ENCODE assay signal across 9 mouse cellular contexts in the genomic region with DNA sequence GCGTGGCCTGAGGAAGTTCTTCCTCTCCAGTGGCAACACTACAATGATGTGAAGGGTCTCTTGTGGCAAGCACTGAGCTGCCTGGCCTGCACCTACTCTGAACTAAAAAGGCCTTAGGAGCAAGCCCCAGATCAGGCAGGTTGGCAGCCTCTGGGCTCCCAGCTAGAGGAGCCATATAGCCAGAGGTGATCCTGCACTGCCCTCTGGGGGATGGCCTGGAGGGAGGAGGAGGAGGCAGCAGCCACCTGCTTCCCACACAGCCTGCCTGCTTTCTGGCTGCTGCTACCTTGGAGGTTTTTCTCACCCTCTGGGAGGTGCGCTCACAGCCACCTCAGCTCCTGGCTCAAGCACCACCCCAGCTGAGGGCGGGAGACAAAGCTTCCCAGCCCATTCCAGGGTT. TPM values are rescaled to one million over a fixed set of nuclear protein-coding genes. Genes with fewer than 3 reads are reported as not detected.
A peak's percentile ranks its signal among the peaks of the same experiment; 100 is the strongest.
DNase-seq lines count a peak whose midpoint lies in the region; ATAC-seq lines count a peak whose summit lies in the region.
"Had no signal": no experiment of that assay in that cellular context is flagged by ENCODE, and none has a peak within 500 bp of the region (broad histone marks: within the 10 kb centered on the region; RNA-seq: fewer than 3 reads in every experiment).

No protein-coding gene starts in this region.

- H3K36me3 ChIP-seq in limb, embryonic 15.5 days, result no peaks in the 10 kb centered on the region
- no peaks in the 10 kb centered on the region for H3K36me3 ChIP-seq in limb, embryonic 10.5 days

- no peak overlapping the region for H3K4me2 ChIP-seq in limb, embryonic 15.5 days

- WGBS in limb, embryonic 15.5 days, result 34% methylated on average over 3 of the region's 3 CpGs
- WGBS in limb, embryonic 10.5 days, result 34% methylated on average over 3 of the region's 3 CpGs

- H3K27me3 ChIP-seq in limb, embryonic 15.5 days, result no peaks in the 10 kb centered on the region
- H3K27me3 ChIP-seq in limb, embryonic 10.5 days (ENCODE audit: low read depth, poor library complexity, severe bottlenecking), result peaks cover 44% of the 10 kb centered on the region

- no peaks in the 10 kb centered on the region for H3K9me3 ChIP-seq in limb, embryonic 15.5 days
- no peaks in the 10 kb centered on the region for H3K9me3 ChIP-seq in limb, embryonic 10.5 days (replicated peaks)

- peak overlapping the region; percentile 57 for H3K27ac ChIP-seq in limb, embryonic 15.5 days
- no peak overlapping the region for H3K27ac ChIP-seq in limb, embryonic 10.5 days

- intact Hi-C loops in heart, postnatal 14 days (cut with DNase I), result loop anchor here (1.0 kb wide), 1 partner anchor 166 kb away; no protein-coding TSS in a partner anchor
- intact Hi-C loops in left cerebral cortex, postnatal 25 days (cut with DNase I), result no loop called here

- DNase-seq in limb, embryonic 10.5 days (ENCODE audit: low spot score), result no peak
- DNase-seq in cerebellum, adult 8-10 months, result peak; percentile 25
- DNase-seq in heart, postnatal 14 days, result peak; percentile 22 to 42
- DNase-seq in lung, postnatal 25 days (ENCODE audit: low spot score), result peak; percentile 65
- DNase-seq in frontal cortex, adult 2 months (ENCODE audit: extremely low spot score in 1 of 2, low spot score in 1 of 2), result no peak
- no peak for DNase-seq in left cerebral cortex, postnatal 25 days (ENCODE audit: low spot score in 2 of 2)
- no peak for DNase-seq in right cerebral cortex, postnatal 4 days

- no peak for ATAC-seq in limb, embryonic 15.5 days (ENCODE audit: insufficient number of reproducible peaks, low FRiP score, low TSS enrichment, low read depth)

- no peak overlapping the region for H3K4me3 ChIP-seq in limb, embryonic 15.5 days
- H3K4me3 ChIP-seq in limb, embryonic 10.5 days, result no peak overlapping the region
- H3K4me3 ChIP-seq: megakaryocyte, embryonic 14.5 days had no signal

- peaks cover 35% of the 10 kb centered on the region for H3K4me1 ChIP-seq in limb, embryonic 15.5 days
- no peaks in the 10 kb centered on the region; the same call in 1 of the 2 replicates for H3K4me1 ChIP-seq in limb, embryonic 10.5 days
- H3K4me1 ChIP-seq: megakaryocyte, embryonic 14.5 days had no signal

- no peak overlapping the region for H3K9ac ChIP-seq in limb, embryonic 15.5 days

RNA-seq across cellular contexts. Expression of a gene that starts 22.4 kb away (rescaled TPM):
- not detected in 2 replicates for polyA plus RNA-seq in limb, embryonic 15.5 days (2015; fragmentation: Nextera tagmentation; extraction: Ambion mirVana)
- not detected in 2 replicates for polyA plus RNA-seq in limb, embryonic 10.5 days (2016; fragmentation: Nextera tagmentation; extraction: Ambion mirVana)
- not detected for total RNA-seq in heart, postnatal 14 days (2021)
- 0.15 TPM in 1 of 2 replicates, not detected in the other for polyA plus RNA-seq in frontal cortex, adult 2 months (2012; rRNA removed)
- not detected for total RNA-seq in left cerebral cortex, postnatal 25 days (2021)

Comparison
In these comparisons a context has a peak if more than half of its experiments do, and no peak if none do; other contexts are left out.
1. DNase-seq: peak in cerebellum, adult 8-10 months (single experiment), heart, postnatal 14 days (2 of 2) and lung, postnatal 25 days (single experiment); none in limb, embryonic 10.5 days (single experiment), frontal cortex, adult 2 months (0 of 2), left cerebral cortex, postnatal 25 days (0 of 2) and right cerebral cortex, postnatal 4 days (single experiment).